26 mouse cellular contexts compared by ENCODE assay signal in the genomic region with DNA sequence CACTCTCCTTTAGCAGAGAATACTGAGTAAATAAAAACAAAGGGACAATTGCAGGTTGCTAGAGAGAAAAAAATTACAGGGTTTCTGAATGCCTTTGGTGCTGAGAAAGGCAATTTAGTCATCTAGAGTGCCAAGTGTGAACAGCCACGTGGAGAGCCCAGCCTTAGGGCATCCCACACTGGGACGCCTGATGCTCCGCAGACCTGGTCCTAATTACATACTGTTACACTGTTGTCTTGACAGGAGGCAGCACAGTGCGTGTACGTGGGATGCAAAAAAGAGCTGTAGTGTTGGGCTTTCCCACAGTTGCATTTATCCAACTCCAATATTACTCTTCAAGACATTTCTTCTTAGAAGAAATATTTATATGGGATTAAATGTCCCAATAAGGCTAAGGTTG.
A peak's percentile ranks its signal among the peaks of the same experiment; 100 is the strongest.
DNase-seq lines count a peak whose midpoint lies in the region; ATAC-seq and TF ChIP-seq lines count a peak whose summit lies in the region.
"Had no signal": no experiment of that assay in that cellular context is flagged by ENCODE, and none has a peak within 500 bp of the region (broad histone marks: within the 10 kb centered on the region; RNA-seq: fewer than 3 reads in every experiment).

No protein-coding gene starts in this region.

- no peaks in the 10 kb centered on the region for H3K27me3 ChIP-seq in forebrain, embryonic 13.5 days
- H3K27me3 ChIP-seq in forebrain, postnatal 0 days (ENCODE audit: insufficient read depth, low read length), result no peaks in the 10 kb centered on the region
- no peaks in the 10 kb centered on the region for H3K27me3 ChIP-seq in neural tube, embryonic 14.5 days (ENCODE audit: control insufficient read depth, insufficient read depth, low read length)
- H3K27me3 ChIP-seq: forebrain, embryonic 15.5 days; heart, embryonic 13.5 days had no signal

- intact Hi-C loops in left cerebral cortex, postnatal 4 days (cut with DNase I), result no loop called here

- TF ChIP-seq CTCF in forebrain, postnatal 0 days (IDR thresholded peaks at IDR 0.05; ENCODE audit: low read depth), result no peak

- no peaks in the 10 kb centered on the region for H3K4me1 ChIP-seq in forebrain, embryonic 13.5 days
- no peaks in the 10 kb centered on the region for H3K4me1 ChIP-seq in forebrain, postnatal 0 days (ENCODE audit: insufficient read depth)
- no peaks in the 10 kb centered on the region for H3K4me1 ChIP-seq in neural tube, embryonic 14.5 days (ENCODE audit: control insufficient read depth, insufficient read depth, low read length)
- H3K4me1 ChIP-seq: forebrain, embryonic 10.5 days; forebrain, embryonic 15.5 days; heart, embryonic 10.5 days; heart, embryonic 13.5 days had no signal

- H3K4me2 ChIP-seq in forebrain, embryonic 13.5 days, result no peak overlapping the region
- H3K4me2 ChIP-seq in forebrain, postnatal 0 days (ENCODE audit: low read depth), result no peak overlapping the region
- H3K4me2 ChIP-seq in neural tube, embryonic 14.5 days (ENCODE audit: low read depth, low read length), result no peak overlapping the region
- H3K4me2 ChIP-seq: forebrain, embryonic 15.5 days; heart, embryonic 13.5 days; hindbrain, embryonic 14.5 days had no signal

- H3K27ac ChIP-seq in forebrain, embryonic 13.5 days, result no peak overlapping the region
- no peak overlapping the region for H3K27ac ChIP-seq in forebrain, postnatal 0 days (ENCODE audit: low read depth, low read length)
- H3K27ac ChIP-seq in neural tube, embryonic 14.5 days (ENCODE audit: low read depth, low read length), result no peak overlapping the region
- H3K27ac ChIP-seq: forebrain, embryonic 10.5 days; forebrain, embryonic 15.5 days; gastrocnemius, adult 2 months; heart, embryonic 10.5 days; heart, embryonic 13.5 days; hindbrain, embryonic 14.5 days; hindbrain, postnatal 0 days had no signal

- H3K9me3 ChIP-seq in forebrain, embryonic 13.5 days (replicated peaks), result no peaks in the 10 kb centered on the region
- H3K9me3 ChIP-seq in forebrain, postnatal 0 days (ENCODE audit: low read length), result no peaks in the 10 kb centered on the region
- no peaks in the 10 kb centered on the region for H3K9me3 ChIP-seq in neural tube, embryonic 14.5 days (ENCODE audit: control insufficient read depth, low read length)
- H3K9me3 ChIP-seq: forebrain, embryonic 10.5 days; forebrain, embryonic 15.5 days; heart, embryonic 10.5 days; heart, embryonic 13.5 days had no signal

- no peak for DNase-seq in forebrain, postnatal 0 days
- DNase-seq in left cerebral cortex, postnatal 4 days, result peak; percentile 11
- DNase-seq in left cerebral cortex, adult 11 months (ENCODE audit: low spot score), result no peak
- no peak for DNase-seq in neural tube, embryonic 10.5 days (ENCODE audit: extremely low spot score, low spot score)
- peak; percentile 34 for DNase-seq in telencephalon, adult 2 months (ENCODE audit: low read depth, low spot score)
- DNase-seq in embryo, embryonic 10 days (ENCODE audit: low spot score), result no peak
- DNase-seq: adrenal gland, adult 8-10 months; adrenal gland, postnatal 25 days; cerebellum, adult 11 months; cerebellum, adult 9-10 months; gastrocnemius, adult 2 months; gastrocnemius, postnatal 14 days; heart, adult 18-20 months; heart, postnatal 14 days; heart, postnatal 4 days had no signal

- 48% methylated on average over 5 of the region's 5 CpGs for WGBS in forebrain, embryonic 13.5 days
- WGBS in forebrain, postnatal 0 days, result 51% methylated on average over 5 of the region's 5 CpGs
- WGBS in neural tube, embryonic 14.5 days, result 48% methylated on average over 5 of the region's 5 CpGs

- no peak overlapping the region for H3K4me3 ChIP-seq in forebrain, embryonic 13.5 days
- no peak overlapping the region for H3K4me3 ChIP-seq in forebrain, postnatal 0 days (ENCODE audit: low read depth, low read length)
- no peak overlapping the region for H3K4me3 ChIP-seq in neural tube, embryonic 14.5 days (ENCODE audit: low read depth, low read length)
- H3K4me3 ChIP-seq: forebrain, embryonic 10.5 days; forebrain, embryonic 15.5 days; gastrocnemius, adult 2 months; heart, embryonic 10.5 days; heart, embryonic 13.5 days had no signal

- H3K36me3 ChIP-seq in forebrain, embryonic 13.5 days (ENCODE audit: poor library complexity, severe bottlenecking), result no peaks in the 10 kb centered on the region
- no peaks in the 10 kb centered on the region for H3K36me3 ChIP-seq in forebrain, postnatal 0 days (ENCODE audit: insufficient read depth)
- H3K36me3 ChIP-seq in neural tube, embryonic 14.5 days (ENCODE audit: control insufficient read depth, insufficient read depth, low read length), result no peaks in the 10 kb centered on the region
- H3K36me3 ChIP-seq: forebrain, embryonic 10.5 days; forebrain, embryonic 15.5 days; heart, embryonic 10.5 days; heart, embryonic 13.5 days had no signal

- ATAC-seq in forebrain, embryonic 13.5 days, result peak; percentile 68; the same call in 1 of the 2 replicates
- ATAC-seq in forebrain, postnatal 0 days, result no peak; the same call in 1 of the 2 replicates
- ATAC-seq in neural tube, embryonic 14.5 days (ENCODE audit: low read depth), result peak; percentile 51; the same call in 1 of the 2 replicates
- ATAC-seq: CD4-positive, CD25-positive, alpha-beta regulatory T cell, adult 4 months; forebrain, embryonic 15.5 days; hindbrain, postnatal 0 days; inflammation-experienced regulatory T-cells, adult 6 months; intestine, embryonic 16.5 days had no signal

- no peak overlapping the region for H3K9ac ChIP-seq in forebrain, embryonic 13.5 days
- H3K9ac ChIP-seq in forebrain, postnatal 0 days, result no peak overlapping the region
- no peak overlapping the region for H3K9ac ChIP-seq in neural tube, embryonic 14.5 days (replicated peaks; ENCODE audit: low read depth, low read length)
- H3K9ac ChIP-seq: forebrain, embryonic 15.5 days; heart, embryonic 13.5 days; hindbrain, embryonic 14.5 days had no signal

Comparison
In these comparisons a context has a peak if more than half of its experiments do, and no peak if none do; other contexts are left out.
1. DNase-seq: peak in left cerebral cortex, postnatal 4 days (single experiment) and telencephalon, adult 2 months (single experiment); none in forebrain, postnatal 0 days (single experiment), left cerebral cortex, adult 11 months (single experiment), neural tube, embryonic 10.5 days (single experiment) and embryo, embryonic 10 days (single experiment).